Mouse (Mus musculus): Measurements from ENCODE around the gene Ss18l2. TPM values are rescaled to one million over a fixed set of nuclear protein-coding genes. Genes with fewer than 3 reads are reported as not detected.

Gene Ss18l2
- total RNA-seq, 2 experiments from 2014 or later: 115 to 127 TPM

DNA sequence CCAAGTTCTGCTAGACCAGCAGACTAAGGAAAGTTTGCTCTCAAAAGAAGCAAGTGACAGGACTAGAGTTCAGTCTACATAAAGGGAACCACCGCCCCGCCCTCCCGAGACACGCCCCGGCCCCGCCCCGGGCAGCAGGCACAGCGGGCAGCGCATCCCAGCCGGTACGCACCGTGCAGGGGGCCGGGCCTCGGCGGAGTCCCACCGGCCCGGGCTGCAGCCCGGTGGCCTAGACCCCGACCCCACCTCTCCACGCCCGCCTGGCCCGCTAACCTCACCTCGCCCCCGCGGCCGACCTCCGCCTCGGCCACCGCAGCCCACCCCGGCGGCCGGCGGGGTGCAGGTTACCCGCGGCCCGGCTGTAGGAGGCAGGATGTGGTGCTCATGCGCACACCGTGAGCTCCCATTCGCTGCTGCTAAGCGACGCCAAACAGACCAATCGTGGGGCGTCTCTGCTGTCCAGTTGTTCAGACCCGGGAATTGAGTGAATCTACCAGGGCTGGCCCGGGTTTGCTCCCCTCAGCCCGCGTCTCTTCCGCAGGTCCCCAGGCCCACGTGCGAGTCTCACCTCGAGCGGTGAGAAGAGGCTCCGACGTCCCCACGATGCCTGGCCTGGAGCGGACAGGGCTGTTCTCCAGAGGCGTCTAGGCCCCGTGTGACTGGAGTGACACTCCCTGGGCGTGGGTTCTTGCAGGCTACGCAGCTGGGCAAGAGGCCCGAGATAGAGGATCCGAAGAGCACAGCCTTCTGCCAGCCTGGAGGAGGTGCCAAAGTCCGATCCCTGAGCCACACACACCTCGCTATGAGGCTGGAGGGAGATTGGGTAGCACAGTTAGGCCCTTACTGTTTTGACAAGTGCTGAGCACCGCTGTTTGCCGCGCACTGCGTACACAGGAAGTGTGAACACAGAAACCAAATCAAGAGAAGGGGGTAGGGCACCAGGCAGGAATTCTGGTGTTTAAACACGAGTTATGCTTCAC lies 5.2 kb upstream of the Ss18l2 start, which contains the start of gene Sec22c:
Gene Sec22c, minus strand, starts transcription at position 845 of the 980 bp plus-strand sequence.
- peak; percentile 89 for DNase-seq

DNA sequence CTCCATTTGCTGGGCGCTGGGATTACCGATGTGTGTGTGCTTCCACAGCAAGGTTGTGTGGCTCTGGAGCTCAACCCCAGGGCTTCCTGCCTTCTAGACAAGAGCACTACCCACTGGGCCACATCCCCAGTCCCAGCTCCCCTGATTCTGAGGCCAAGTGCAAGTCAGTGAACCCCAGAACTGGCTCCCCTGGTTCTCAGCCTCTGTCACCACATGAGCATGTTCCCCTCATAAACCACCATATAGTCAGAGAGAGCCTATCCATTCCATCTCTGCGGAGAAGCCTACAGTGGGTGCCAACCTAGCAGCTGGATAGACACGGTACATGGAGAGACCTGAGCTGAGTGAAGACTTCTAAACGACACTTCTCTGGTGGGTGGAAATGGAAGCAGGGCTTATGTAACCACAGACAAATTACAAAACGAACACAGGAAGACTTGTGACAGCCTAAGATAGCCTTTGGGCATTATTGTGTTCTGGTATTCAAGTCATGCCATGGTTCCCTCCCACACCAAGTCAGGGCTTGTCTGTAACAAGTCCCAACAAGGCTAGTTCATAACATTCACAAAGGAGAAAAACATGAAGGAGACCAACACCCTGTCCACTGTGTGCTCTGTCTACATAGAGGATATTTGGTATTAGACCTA lies 4.0 kb upstream of the Ss18l2 start:
- DNase-seq: no peak

DNA sequence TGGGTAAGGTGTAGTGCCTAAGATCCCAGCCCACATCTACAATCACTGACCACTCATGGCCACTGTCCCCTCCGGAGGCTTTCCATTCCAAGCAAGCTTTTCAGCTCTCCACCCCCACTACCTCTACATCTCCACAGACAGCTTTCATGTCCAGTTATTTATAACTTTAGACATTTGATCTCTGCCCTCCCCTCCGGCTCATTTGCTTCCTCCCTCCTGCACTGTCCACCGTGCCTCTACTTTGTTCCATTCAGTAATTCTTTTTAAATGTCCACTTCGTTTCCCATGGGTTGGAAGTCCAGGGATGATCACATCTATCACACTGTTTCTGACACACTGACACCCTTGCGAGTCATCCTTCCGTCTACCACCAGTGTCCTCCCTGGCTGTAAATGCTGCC lies 2.3 kb upstream of the Ss18l2 start:
- DNase-seq: no peak

DNA sequence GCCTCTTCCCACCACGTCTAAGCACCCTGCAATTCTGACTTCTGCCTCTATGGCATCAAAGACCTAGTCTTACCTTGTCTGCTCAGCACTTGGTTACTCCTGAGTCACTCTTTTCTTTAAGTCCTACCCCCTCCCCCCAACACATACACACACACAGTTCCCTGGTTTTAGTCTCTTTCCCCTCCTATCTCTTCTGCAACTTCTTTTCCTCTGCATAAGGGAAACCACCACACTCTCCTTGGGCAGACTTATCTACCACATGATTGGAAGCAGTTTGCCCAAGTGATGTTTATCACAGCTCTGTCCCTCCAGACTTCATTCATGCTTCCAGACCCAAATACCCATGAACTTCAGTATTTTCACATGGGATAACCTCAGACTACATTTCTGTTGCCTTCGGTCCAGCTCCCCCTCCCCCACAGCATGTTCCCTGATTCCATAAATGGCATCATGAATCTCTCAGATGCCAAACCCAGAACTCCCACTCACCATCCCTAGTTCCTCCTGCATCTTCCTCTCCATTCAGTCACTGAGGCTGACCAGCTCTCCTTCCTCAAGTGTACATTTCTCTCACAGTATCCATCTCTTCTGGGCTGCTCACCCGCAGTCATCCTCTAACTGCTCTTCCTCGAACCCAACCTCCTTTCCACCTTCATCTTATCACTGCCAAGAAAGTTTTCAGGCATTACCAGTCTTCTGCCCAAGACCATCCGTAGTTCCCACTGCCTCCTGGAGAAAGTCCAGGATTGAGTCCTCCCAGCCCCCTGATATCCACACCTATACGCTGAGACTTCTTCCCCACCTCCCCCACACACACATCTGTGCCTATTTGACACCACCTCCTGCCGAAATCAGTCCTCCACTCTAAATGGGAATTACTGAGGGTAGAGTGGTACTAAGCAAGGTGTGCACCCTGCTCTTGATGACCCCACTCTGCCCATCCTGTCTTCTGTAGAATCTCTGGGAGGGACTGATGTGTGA lies 1.3 kb upstream of the Ss18l2 start:
- no peak for DNase-seq

DNA sequence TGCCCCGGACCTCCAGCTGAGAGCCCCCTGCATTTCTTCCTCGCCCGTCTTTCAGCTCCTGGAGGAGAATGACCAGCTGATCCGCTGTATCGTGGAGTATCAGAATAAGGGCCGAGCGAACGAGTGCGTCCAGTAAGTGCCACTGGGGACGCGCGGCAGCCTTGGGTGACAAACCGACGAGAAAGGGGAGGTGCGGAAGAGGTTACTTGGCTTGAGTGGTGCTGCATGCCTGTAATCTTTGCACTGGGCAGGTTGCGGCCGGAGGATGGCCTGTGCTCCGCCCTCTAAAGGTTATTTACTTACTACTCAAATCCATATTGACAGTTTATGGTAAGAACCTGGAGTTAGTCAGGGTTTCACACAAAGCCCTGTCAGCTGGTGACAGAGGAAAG lies 451 bp downstream of the Ss18l2 start:
- no peak for DNase-seq

DNA sequence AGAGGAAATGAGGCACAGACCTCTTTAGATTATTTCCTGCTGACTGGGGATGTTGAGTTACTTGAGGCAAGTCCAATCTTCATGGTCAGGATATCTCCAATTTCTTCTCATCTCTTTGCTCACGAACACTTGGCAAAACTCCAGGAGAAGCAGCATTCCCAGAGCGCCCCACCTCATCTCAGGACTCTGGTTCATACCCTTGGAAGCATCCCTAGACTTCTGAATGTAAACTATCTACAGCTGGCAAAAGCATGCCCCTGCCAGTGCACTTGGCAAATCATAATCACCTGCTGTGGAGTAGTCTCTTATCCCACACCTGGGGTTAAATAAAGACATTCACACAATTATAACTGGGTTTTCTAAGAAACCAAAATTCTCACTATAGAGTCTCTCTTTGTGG lies 6.9 kb downstream of the Ss18l2 start:
- DNase-seq: no peak

DNA sequence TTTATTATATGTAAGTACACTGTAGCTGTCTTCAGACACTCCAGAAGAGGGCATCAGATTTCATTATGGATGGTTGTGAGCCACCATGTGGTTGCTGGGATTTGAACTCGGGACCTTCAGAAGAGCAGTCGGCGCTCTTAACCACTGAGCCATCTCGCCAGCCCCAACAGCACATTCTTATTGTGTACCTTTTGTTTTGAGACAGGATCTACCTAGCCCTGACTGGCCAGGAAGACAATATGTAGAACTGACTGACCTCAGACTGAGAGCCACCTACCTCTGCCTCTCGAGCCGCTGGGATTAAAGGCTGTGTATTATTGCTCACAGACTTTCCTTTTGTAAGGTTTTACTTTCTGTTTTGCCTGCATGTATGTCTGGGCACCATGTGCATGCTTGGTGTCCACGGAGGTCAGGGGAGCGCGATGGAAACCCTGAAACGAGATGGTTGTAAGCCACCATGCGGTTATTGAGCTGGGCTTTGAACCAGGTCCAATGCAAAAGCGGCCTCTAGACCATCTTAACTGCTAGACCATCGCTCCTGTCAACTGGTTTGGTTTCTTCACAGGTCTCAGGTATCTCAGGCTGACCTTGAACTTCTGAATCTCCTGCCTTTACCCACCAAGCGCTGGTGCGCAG lies 8.1 kb downstream of the Ss18l2 start:
- no peak for DNase-seq

- peak; percentile 98 for DNase-seq
Measured at GRCm38 (mm10) chr9:121718792-121719318, 8.7 kb downstream of the Ss18l2 start, which contains the start of gene Nktr. Nktr (plus strand) TSS chr9:121719169.

- DNase-seq: peak; percentile 68
Measured at GRCm38 (mm10) chr9:121719347-121720331, 9.5 kb downstream of the Ss18l2 start.

DNA sequence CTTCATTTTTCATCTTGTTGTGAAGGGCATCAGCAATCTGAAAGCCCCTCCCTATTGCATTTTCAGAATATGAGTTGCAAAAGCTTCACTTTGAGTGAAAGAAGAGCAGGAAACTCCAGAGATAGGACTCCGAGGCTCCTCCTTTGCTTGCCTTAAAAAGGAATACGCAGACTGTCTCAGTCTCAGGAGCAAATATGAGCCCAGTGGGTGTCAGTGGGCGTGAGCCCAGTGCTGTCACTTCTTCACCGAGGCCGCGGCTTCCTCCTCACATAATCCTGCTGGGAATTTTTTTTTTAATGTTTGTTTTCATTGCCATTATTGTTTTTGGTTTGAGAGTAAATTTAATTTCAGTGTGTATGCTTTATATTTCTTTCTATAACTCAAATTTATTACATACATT lies 30.4 kb downstream of the Ss18l2 start:
- DNase-seq: no peak

GRCm38 (mm10) chr9:121741168-121741567 lies 31.0 kb downstream of the Ss18l2 start:
- no peak for DNase-seq

GRCm38 (mm10) chr9:121744051-121744450 lies 33.9 kb downstream of the Ss18l2 start:
- no peak for DNase-seq

GRCm38 (mm10) chr9:121752774-121753173 lies 42.6 kb downstream of the Ss18l2 start:
- DNase-seq: no peak

- no peak for DNase-seq
Measured at GRCm38 (mm10) chr9:121754624-121755023, 44.5 kb downstream of the Ss18l2 start.

GRCm38 (mm10) chr9:121756785-121757184 lies 46.7 kb downstream of the Ss18l2 start:
- no peak for DNase-seq

DNA sequence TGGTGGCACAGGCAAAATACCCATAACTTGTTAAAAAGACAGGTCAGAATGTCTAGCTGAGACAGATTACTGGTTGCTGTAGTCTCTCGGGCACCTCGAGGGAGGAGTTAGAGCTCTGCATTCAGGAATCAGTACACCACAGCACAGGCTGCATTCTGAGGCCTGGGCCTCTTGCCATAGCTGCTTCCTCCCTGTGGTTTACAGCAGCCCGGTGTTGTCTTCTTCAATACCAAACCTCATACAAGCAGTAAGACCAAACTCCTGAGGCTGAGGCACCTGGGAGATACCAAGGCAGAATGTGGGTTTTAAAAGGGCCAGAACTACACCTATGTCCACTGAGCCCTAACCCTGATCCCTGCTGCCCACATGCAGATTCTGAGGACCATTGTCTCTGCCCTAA lies 47.3 kb downstream of the Ss18l2 start:
- no peak for DNase-seq

DNA sequence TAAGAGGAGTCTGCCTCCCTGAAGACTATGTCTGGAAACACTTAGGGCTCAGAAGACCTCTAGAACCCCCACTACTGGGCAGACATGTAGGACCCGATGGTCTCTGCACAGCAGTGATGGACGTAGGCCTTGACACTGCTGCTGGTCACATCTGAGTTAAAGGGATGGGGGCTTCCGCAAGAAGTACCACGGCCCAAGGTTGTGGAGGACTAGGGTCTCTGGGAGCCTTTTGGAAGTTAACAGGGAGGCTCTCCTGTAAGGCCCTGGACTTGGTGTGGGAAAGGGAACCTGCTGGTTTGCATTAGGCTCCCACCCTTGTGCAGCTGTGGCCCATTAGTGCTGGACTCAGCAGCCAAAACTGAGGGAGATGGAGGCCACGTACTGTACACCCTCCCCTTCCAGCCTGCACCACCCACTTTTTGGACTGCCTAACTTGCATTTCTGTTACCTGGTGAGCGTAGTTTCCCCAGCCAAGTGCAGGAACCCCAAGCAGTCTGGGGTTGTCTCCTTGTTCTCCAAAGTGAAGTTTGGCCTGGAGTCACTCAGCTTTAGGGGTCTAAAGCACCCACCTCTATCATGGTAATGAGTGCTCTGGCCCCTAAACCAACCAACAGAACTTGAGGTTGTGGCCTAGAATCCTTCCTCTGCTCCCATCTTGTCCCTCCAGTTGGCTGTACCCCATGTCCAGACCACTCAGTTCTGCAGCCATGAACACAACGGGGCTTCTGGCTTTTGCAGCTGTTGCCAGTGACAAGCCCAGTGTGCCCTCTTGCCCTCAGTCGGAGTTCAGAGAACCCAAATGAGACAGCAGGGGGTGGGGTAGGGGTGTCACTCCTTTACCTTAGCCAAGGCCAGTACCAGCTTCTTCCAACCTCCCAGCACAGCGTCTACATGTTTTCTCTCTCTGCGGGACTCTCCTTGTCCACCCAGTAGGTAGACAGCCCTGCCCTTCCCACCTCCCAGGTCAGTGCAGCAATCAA lies 48.0 kb downstream of the Ss18l2 start:
- DNase-seq: no peak

DNA sequence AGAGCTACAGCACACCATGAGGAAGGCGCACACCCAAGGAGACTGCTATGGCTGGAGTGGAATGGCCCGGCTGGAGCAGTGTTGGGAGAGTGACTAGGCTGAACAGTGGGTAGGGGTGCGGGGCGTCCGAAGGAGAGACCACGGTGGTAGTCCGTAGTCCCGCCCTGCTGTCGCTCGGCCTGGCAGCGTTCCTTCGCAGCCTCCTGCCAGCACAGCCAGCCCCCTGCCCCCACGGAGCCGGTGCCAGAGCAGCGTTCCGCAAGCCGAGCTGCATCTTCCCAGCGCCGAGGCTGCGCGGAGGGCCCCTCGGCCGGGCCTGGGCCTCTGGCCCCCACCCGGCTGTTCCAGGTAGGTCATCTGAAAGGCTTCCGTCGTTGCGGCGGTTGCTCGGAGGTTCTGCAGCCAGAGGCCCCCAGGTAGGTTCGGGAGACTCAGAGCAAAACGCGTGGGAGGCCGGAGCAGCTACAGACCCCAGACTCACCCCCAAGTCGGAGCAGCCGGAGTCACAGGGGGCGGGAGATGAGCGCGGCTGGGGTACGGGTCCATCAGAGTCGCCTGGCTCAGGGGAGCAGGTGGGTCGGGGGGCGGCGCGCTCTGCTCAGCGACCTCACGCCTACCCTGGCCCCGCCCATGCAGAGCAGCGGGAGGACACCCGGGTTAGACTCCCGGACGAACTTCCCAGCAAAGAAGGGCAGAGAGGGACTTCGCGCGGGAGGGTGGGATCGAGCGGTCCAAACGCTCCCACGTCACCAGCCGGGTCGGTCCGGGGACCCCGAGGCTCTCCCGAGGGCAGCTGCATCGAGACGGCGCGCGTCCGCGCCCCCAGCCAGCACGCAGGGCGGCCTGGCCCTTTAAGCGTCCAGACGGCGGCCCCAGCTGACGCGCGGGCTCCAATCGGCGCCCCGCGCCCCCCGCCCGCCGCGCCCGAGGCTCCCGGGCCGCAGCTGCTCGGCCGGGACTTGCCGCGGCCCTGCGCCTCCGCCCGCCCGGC lies 49.3 kb downstream of the Ss18l2 start, which contains the start of gene Zfp651:
Gene Zfp651, plus strand, starts transcription at position 240 of the 991 bp plus-strand sequence.
- DNase-seq: peak; percentile 80
